Mouse (Mus musculus): Measurements from ENCODE around the gene Tbc1d1. TPM values are rescaled to one million over a fixed set of nuclear protein-coding genes. Genes with fewer than 3 reads are reported as not detected.

Gene Tbc1d1
- polyA plus RNA-seq, 1 experiment from 2014 or later: 32.3 TPM

- no peak overlapping the region for H3K4me3 ChIP-seq (ENCODE audit: low read length)
- H3K9me3 ChIP-seq (ENCODE audit: control insufficient read depth, low read length): 0 out of 2 replicates have a peak, but pooled peaks cover under 1% of the 10 kb centered on the region
- H3K9ac ChIP-seq (ENCODE audit: low read depth, low read length): no peak overlapping the region
- H3K27me3 ChIP-seq (replicated peaks; ENCODE audit: control insufficient read depth, insufficient read depth, low read length): no peaks in the 10 kb centered on the region
- H3K36me3 ChIP-seq (ENCODE audit: control insufficient read depth, insufficient read depth, low read length): no peaks in the 10 kb centered on the region
- H3K4me1 ChIP-seq (ENCODE audit: control insufficient read depth, insufficient read depth, low read length): peaks cover 8% of the 10 kb centered on the region; the same call in 1 of the 2 replicates
- no peak overlapping the region for H3K4me2 ChIP-seq (ENCODE audit: low read depth, low read length)
- H3K27ac ChIP-seq (ENCODE audit: low read length): no peak overlapping the region
- ATAC-seq: no peak
- 89% methylated on average over 1 of the region's 1 CpGs for WGBS
Measured at GRCm38 (mm10) chr5:64196250-64196865, 40.3 kb downstream of the Tbc1d1 start.

DNA sequence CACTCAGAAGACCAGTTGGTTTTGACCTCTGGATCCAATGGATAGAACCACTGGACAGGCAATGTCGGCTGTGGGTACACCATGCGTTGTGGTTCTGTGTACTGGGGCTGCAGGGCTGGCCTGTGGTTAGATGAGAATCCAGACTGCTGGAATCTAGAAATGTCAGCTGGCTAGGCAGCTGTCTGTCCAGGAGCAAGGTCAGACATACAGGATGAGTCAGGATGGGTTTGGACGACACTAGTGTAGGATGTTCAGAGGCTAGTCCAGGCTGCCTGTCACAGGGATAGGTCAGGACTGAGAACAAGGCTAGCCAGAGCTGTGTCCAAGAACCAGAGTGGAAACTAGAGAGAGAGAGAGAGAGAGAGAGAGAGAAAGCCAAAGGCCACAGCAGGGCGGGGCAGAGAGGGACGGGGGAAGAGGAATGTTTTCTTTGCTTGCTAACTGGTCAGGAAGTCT is 40.8 kb downstream of the Tbc1d1 start:
- H3K4me1 ChIP-seq (ENCODE audit: control insufficient read depth, insufficient read depth, low read length): peaks cover 8% of the 10 kb centered on the region; the same call in 1 of the 2 replicates
- peak; percentile 53; the same call in 1 of the 2 replicates for ATAC-seq
- H3K27ac ChIP-seq (ENCODE audit: low read length): no peak overlapping the region
- no peaks in the 10 kb centered on the region for H3K36me3 ChIP-seq (ENCODE audit: control insufficient read depth, insufficient read depth, low read length)
- H3K4me3 ChIP-seq (ENCODE audit: low read length): no peak overlapping the region
- H3K4me2 ChIP-seq (ENCODE audit: low read depth, low read length): no peak overlapping the region
- H3K27me3 ChIP-seq (replicated peaks; ENCODE audit: control insufficient read depth, insufficient read depth, low read length): no peaks in the 10 kb centered on the region
- H3K9ac ChIP-seq (ENCODE audit: low read depth, low read length): no peak overlapping the region
- WGBS: 62% methylated on average over 5 of the region's 5 CpGs
- H3K9me3 ChIP-seq (ENCODE audit: control insufficient read depth, low read length): no peaks in the 10 kb centered on the region

DNA sequence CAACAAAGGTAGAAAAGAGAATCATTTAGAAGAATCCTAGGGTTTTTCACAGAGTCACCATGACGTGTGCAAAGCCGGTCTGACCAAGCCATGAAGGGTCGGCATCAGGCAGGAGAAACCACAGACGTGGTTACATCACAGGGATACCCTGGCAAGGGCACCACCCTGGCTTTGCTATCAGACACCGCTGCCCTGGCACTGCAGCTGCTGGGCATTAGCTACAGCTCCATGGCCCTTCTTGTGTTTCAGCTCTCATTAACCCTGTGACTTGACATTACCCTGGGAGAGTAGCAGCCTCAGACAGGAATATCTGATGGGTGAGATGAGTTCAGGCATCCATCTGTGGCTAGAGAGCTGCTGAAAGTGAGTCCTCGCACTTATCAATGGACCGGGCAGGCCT is 42.5 kb downstream of the Tbc1d1 start:
- no peaks in the 10 kb centered on the region for H3K9me3 ChIP-seq (ENCODE audit: control insufficient read depth, low read length)
- ATAC-seq: no peak
- no peak overlapping the region for H3K4me2 ChIP-seq (ENCODE audit: low read depth, low read length)
- H3K27ac ChIP-seq (ENCODE audit: low read length): no peak overlapping the region
- no peaks in the 10 kb centered on the region for H3K36me3 ChIP-seq (ENCODE audit: control insufficient read depth, insufficient read depth, low read length)
- WGBS: 93% methylated on average over 7 of the region's 7 CpGs
- H3K9ac ChIP-seq (ENCODE audit: low read depth, low read length): no peak overlapping the region
- no peaks in the 10 kb centered on the region for H3K27me3 ChIP-seq (replicated peaks; ENCODE audit: control insufficient read depth, insufficient read depth, low read length)
- H3K4me1 ChIP-seq (ENCODE audit: control insufficient read depth, insufficient read depth, low read length): peaks cover 8% of the 10 kb centered on the region; the same call in 1 of the 2 replicates
- no peak overlapping the region for H3K4me3 ChIP-seq (ENCODE audit: low read length)

GRCm38 (mm10) chr5:64201071-64201470 is 45.0 kb downstream of the Tbc1d1 start:
- Histone ChIP-seq H3K9me3 (ENCODE audit: control insufficient read depth, low read length) (no peaks in the 10 kb centered on the region), H3K9ac (ENCODE audit: low read depth, low read length) (no peak overlapping the region), H3K4me1 (ENCODE audit: control insufficient read depth, insufficient read depth, low read length) (peaks cover 12% of the 10 kb centered on the region; the same call in 1 of the 2 replicates), H3K4me2 (ENCODE audit: low read depth, low read length) (no peak overlapping the region), H3K27ac (ENCODE audit: low read length) (no peak overlapping the region), H3K4me3 (ENCODE audit: low read length) (no peak overlapping the region), H3K36me3 (ENCODE audit: control insufficient read depth, insufficient read depth, low read length) (no peaks in the 10 kb centered on the region), H3K27me3 (replicated peaks; ENCODE audit: control insufficient read depth, insufficient read depth, low read length) (no peaks in the 10 kb centered on the region)
- WGBS: 64% methylated on average over 5 of the region's 5 CpGs
- ATAC-seq: no peak

GRCm38 (mm10) chr5:64202306-64202705 is 46.2 kb downstream of the Tbc1d1 start:
- H3K27me3 ChIP-seq (replicated peaks; ENCODE audit: control insufficient read depth, insufficient read depth, low read length): no peaks in the 10 kb centered on the region
- no peak overlapping the region for H3K4me3 ChIP-seq (ENCODE audit: low read length)
- WGBS: 47% methylated on average over 2 of the region's 2 CpGs
- H3K36me3 ChIP-seq (ENCODE audit: control insufficient read depth, insufficient read depth, low read length): no peaks in the 10 kb centered on the region
- no peaks in the 10 kb centered on the region for H3K9me3 ChIP-seq (ENCODE audit: control insufficient read depth, low read length)
- H3K27ac ChIP-seq (ENCODE audit: low read length): no peak overlapping the region
- peak; percentile 37 for ATAC-seq
- no peak overlapping the region for H3K4me2 ChIP-seq (ENCODE audit: low read depth, low read length)
- H3K4me1 ChIP-seq (ENCODE audit: control insufficient read depth, insufficient read depth, low read length): peaks cover 4% of the 10 kb centered on the region; the same call in 1 of the 2 replicates
- no peak overlapping the region for H3K9ac ChIP-seq (ENCODE audit: low read depth, low read length)

DNA sequence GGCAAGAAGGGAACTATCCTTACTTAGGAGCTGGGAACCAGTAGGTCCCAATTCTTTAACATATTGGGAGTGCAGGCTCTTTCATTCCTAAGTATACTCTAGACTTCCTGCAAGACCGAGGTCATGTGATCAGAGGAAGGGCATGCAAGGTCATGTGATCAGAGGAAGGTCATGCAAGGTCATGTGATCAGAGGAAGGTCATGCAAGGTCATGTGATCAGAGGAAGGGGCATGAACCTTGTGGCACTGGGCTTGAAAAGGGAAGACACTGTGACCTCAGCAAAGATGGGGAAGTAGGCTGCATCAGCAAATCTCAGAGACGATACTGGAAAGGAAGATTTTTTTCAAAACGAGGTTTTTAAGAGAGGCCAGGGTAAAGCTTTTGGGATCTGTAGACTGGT is 49.5 kb downstream of the Tbc1d1 start:
- Histone ChIP-seq H3K36me3 (ENCODE audit: control insufficient read depth, insufficient read depth, low read length) (no peaks in the 10 kb centered on the region), H3K9ac (ENCODE audit: low read depth, low read length) (no peak overlapping the region), H3K4me2 (ENCODE audit: low read depth, low read length) (no peak overlapping the region), H3K4me1 (ENCODE audit: control insufficient read depth, insufficient read depth, low read length) (0 out of 2 replicates have a peak, but pooled peaks cover 3% of the 10 kb centered on the region), H3K4me3 (ENCODE audit: low read length) (no peak overlapping the region), H3K27ac (ENCODE audit: low read length) (no peak overlapping the region), H3K27me3 (replicated peaks; ENCODE audit: control insufficient read depth, insufficient read depth, low read length) (no peaks in the 10 kb centered on the region), H3K9me3 (ENCODE audit: control insufficient read depth, low read length) (no peaks in the 10 kb centered on the region)
- no peak for ATAC-seq
- whole genome bisulfite sequencing: 78% methylated on average over 3 of the region's 3 CpGs

GRCm38 (mm10) chr5:64206431-64206830 is 50.3 kb downstream of the Tbc1d1 start:
- H3K4me3 ChIP-seq (ENCODE audit: low read length): no peak overlapping the region
- no peaks in the 10 kb centered on the region for H3K36me3 ChIP-seq (ENCODE audit: control insufficient read depth, insufficient read depth, low read length)
- no peaks in the 10 kb centered on the region for H3K27me3 ChIP-seq (replicated peaks; ENCODE audit: control insufficient read depth, insufficient read depth, low read length)
- H3K27ac ChIP-seq (ENCODE audit: low read length): no peak overlapping the region
- no peaks in the 10 kb centered on the region for H3K9me3 ChIP-seq (ENCODE audit: control insufficient read depth, low read length)
- WGBS: 57% methylated on average over 3 of the region's 3 CpGs
- H3K4me2 ChIP-seq (ENCODE audit: low read depth, low read length): no peak overlapping the region
- 0 out of 2 replicates have a peak, but pooled peaks cover 3% of the 10 kb centered on the region for H3K4me1 ChIP-seq (ENCODE audit: control insufficient read depth, insufficient read depth, low read length)
- ATAC-seq: no peak
- no peak overlapping the region for H3K9ac ChIP-seq (ENCODE audit: low read depth, low read length)

DNA sequence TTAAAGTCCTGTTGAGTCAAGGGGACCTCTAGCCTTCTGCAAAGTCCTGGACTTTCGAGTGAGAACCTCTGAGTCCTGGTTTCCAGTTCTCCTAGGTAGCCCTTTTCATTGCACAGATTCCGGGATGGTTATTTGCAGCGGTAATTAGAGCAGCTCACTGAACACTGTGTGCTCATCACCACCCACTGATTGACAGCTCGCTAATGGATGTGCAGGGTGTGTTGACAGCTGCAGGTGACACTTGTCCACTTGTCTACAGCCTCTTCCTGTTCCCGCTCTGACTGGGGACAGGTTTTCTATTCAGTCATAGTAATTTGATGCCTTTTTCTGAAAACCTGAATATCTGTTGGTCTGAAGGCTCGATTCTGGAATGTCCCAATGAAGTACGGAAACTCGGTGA is 50.8 kb downstream of the Tbc1d1 start:
- no peaks in the 10 kb centered on the region for H3K9me3 ChIP-seq (ENCODE audit: control insufficient read depth, low read length)
- no peak overlapping the region for H3K4me2 ChIP-seq (ENCODE audit: low read depth, low read length)
- H3K27me3 ChIP-seq (replicated peaks; ENCODE audit: control insufficient read depth, insufficient read depth, low read length): no peaks in the 10 kb centered on the region
- H3K9ac ChIP-seq (ENCODE audit: low read depth, low read length): no peak overlapping the region
- H3K27ac ChIP-seq (ENCODE audit: low read length): no peak overlapping the region
- no peaks in the 10 kb centered on the region for H3K36me3 ChIP-seq (ENCODE audit: control insufficient read depth, insufficient read depth, low read length)
- no peak overlapping the region for H3K4me3 ChIP-seq (ENCODE audit: low read length)
- H3K4me1 ChIP-seq (ENCODE audit: control insufficient read depth, insufficient read depth, low read length): 0 out of 2 replicates have a peak, but pooled peaks cover 3% of the 10 kb centered on the region
- 87% methylated on average over 8 of the region's 8 CpGs for WGBS
- ATAC-seq: no peak

- WGBS: 94% methylated on average over 6 of the region's 6 CpGs
- H3K4me2 ChIP-seq (ENCODE audit: low read depth, low read length): no peak overlapping the region
- H3K27ac ChIP-seq (ENCODE audit: low read length): no peak overlapping the region
- H3K9ac ChIP-seq (ENCODE audit: low read depth, low read length): no peak overlapping the region
- no peaks in the 10 kb centered on the region for H3K36me3 ChIP-seq (ENCODE audit: control insufficient read depth, insufficient read depth, low read length)
- no peaks in the 10 kb centered on the region for H3K9me3 ChIP-seq (ENCODE audit: control insufficient read depth, low read length)
- no peak for ATAC-seq
- peaks cover 3% of the 10 kb centered on the region; the same call in 1 of the 2 replicates for H3K4me1 ChIP-seq (ENCODE audit: control insufficient read depth, insufficient read depth, low read length)
- no peaks in the 10 kb centered on the region for H3K27me3 ChIP-seq (replicated peaks; ENCODE audit: control insufficient read depth, insufficient read depth, low read length)
- no peak overlapping the region for H3K4me3 ChIP-seq (ENCODE audit: low read length)
Measured at GRCm38 (mm10) chr5:64207800-64208199, 51.7 kb downstream of the Tbc1d1 start.

Data from intestine, embryonic 16.5 days (tissue).